Mouse (Mus musculus) spleen, embryonic (tissue): Measurements from ENCODE around the gene Dpp9.
"Not testable (repeated sequence)": the region's sequence is repeated elsewhere in the genome, so short reads cannot be mapped to it uniquely, and the experiment has no call there.

Experiments
- CTCF ChIA-PET: fragments of 350-600 bp; sonication (Branson Sonifier 250); formaldehyde crosslinking; loops from one replicate; lab custom pipeline; 2022; lab: Charles Lee

Dpp9 gene

GRCm38 (mm10) chr17:56218377-56219191 lies at the start of gene Dpp9:
Gene Dpp9 (minus strand): TSS chr17:56218905.
- CTCF ChIA-PET = interaction anchor here (0.6 kb wide), 2 partner anchors 18 to 107 kb away, joined by 3 read pairs; no protein-coding TSS in a partner anchor

GRCm38 (mm10) chr17:56266271-56266670 lies 47.6 kb upstream of the Dpp9 start:
- CTCF ChIA-PET = interaction anchor here (0.5 to 0.8 kb wide), 2 partner anchors 38 to 105 kb away, joined by 4 to 18 read pairs; no protein-coding TSS in a partner anchor

- CTCF ChIA-PET = no interaction called here
Observed at GRCm38 (mm10) chr17:56265869-56266268, 47.2 kb upstream of the Dpp9 start.

GRCm38 (mm10) chr17:56265011-56265410 lies 46.3 kb upstream of the Dpp9 start:
- CTCF ChIA-PET = interaction anchor here (1.1 kb wide), 1 partner anchor 14 kb away, joined by 12 read pairs; no protein-coding TSS in a partner anchor

GRCm38 (mm10) chr17:56264020-56264419 lies 45.3 kb upstream of the Dpp9 start:
- CTCF ChIA-PET = interaction anchor here (0.7 to 1.1 kb wide), 3 partner anchors 15 to 501 kb away, joined by 3 to 15 read pairs (median 12); no protein-coding TSS in a partner anchor

- CTCF ChIA-PET = interaction anchor here (0.5 to 0.7 kb wide), 2 partner anchors 13 to 270 kb away, joined by 3 to 11 read pairs; no protein-coding TSS in a partner anchor
Observed at GRCm38 (mm10) chr17:56262645-56263094, 44.0 kb upstream of the Dpp9 start.

- CTCF ChIA-PET = no interaction called here
Observed at GRCm38 (mm10) chr17:56261166-56261565, 42.5 kb upstream of the Dpp9 start.

GRCm38 (mm10) chr17:56259301-56260037 lies 40.8 kb upstream of the Dpp9 start:
- CTCF ChIA-PET = interaction anchor here (0.6 kb wide), 1 partner anchor 215 kb away, joined by 3 read pairs; no protein-coding TSS in a partner anchor

GRCm38 (mm10) chr17:56258812-56259211 lies 40.1 kb upstream of the Dpp9 start:
- CTCF ChIA-PET = interaction anchor here (0.6 kb wide), 1 partner anchor 216 kb away, joined by 3 read pairs; no protein-coding TSS in a partner anchor

- CTCF ChIA-PET = not testable (repeated sequence)
Observed at GRCm38 (mm10) chr17:56258269-56258668, 39.6 kb upstream of the Dpp9 start.

GRCm38 (mm10) chr17:56257181-56257894 lies 38.6 kb upstream of the Dpp9 start:
- CTCF ChIA-PET = no interaction called here

GRCm38 (mm10) chr17:56256239-56256881 lies 37.7 kb upstream of the Dpp9 start, which contains the start of gene Fem1a:
Gene Fem1a (plus strand): TSS chr17:56256810.
- CTCF ChIA-PET = interaction anchor here (0.5 to 1.2 kb wide), 2 partner anchors 14 to 1072 kb away, joined by 3 to 5 read pairs; no protein-coding TSS in a partner anchor

- CTCF ChIA-PET = interaction anchor here (0.5 to 1.2 kb wide), 2 partner anchors 14 to 1072 kb away, joined by 3 to 5 read pairs; no protein-coding TSS in a partner anchor
Observed at GRCm38 (mm10) chr17:56255863-56256238, 37.1 kb upstream of the Dpp9 start.

- CTCF ChIA-PET = interaction anchor here (1.2 kb wide), 1 partner anchor 15 kb away, joined by 5 read pairs; no protein-coding TSS in a partner anchor
Observed at GRCm38 (mm10) chr17:56255429-56255828, 36.7 kb upstream of the Dpp9 start.

GRCm38 (mm10) chr17:56254695-56255094 lies 36.0 kb upstream of the Dpp9 start:
- CTCF ChIA-PET = no interaction called here

GRCm38 (mm10) chr17:56251136-56251829 lies 32.6 kb upstream of the Dpp9 start:
- CTCF ChIA-PET = no interaction called here

- CTCF ChIA-PET = no interaction called here
Observed at GRCm38 (mm10) chr17:56245608-56246007, 26.9 kb upstream of the Dpp9 start.

GRCm38 (mm10) chr17:56241541-56242401 lies 23.1 kb upstream of the Dpp9 start:
- CTCF ChIA-PET = no interaction called here
